Mouse (Mus musculus): Measurements from ENCODE around the gene Arhgap5. TPM values are rescaled to one million over a fixed set of nuclear protein-coding genes. Genes with fewer than 3 reads are reported as not detected.
A peak's percentile ranks its signal among the peaks of the same experiment; 100 is the strongest.

Gene Arhgap5
- polyA plus RNA-seq, 1 experiment from 2014 or later, result 10.6 TPM

DNA sequence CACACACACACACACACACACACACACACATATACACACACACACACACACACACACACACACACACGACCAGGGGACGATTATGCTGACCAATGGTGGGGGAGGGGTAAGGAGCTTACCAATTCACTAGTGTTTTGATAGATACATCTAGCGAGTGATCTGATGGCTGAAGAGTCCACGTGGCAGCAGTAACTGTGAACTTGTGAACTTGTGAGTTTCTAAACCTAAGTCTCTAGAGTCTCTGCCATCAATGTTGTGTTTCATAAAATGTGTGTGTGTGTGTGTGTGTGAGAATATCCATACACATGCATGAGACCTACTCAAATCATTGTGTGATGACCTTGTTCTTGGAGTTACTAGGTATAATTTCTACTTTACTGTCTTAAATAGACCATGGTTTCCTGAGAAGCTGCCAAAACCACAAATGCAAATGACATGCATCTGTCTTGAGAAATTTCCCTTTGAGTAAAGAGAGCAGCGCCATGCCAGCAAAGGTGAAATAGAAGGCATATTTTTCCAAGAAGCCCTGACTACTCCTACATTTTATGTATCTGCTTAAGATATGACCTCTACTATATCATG lies 21.7 kb upstream of the Arhgap5 start:
- no peak overlapping the region for H3K4me2 ChIP-seq (ENCODE audit: low read depth, low read length)
- no peaks in the 10 kb centered on the region for H3K27me3 ChIP-seq (ENCODE audit: control insufficient read depth, insufficient read depth, low read depth, low read length)
- H3K4me1 ChIP-seq (ENCODE audit: control insufficient read depth, low read depth, low read length), result no peaks in the 10 kb centered on the region
- no peak overlapping the region for H3K27ac ChIP-seq (ENCODE audit: low read length)
- no peak overlapping the region for H3K4me3 ChIP-seq (ENCODE audit: low read depth, low read length)
- ATAC-seq (ENCODE audit: low read depth), result no peak
- WGBS (ENCODE audit: insufficient replicate concordance), result 45% methylated on average over 5 of the region's 5 CpGs
- no peaks in the 10 kb centered on the region for H3K36me3 ChIP-seq (ENCODE audit: control insufficient read depth, insufficient read depth)
- no peaks in the 10 kb centered on the region for H3K9me3 ChIP-seq (replicated peaks; ENCODE audit: control insufficient read depth, low read length)
- H3K9ac ChIP-seq (ENCODE audit: low read depth, low read length), result no peak overlapping the region

GRCm38 (mm10) chr12:52483219-52483618 lies 20.6 kb upstream of the Arhgap5 start:
- H3K4me1 ChIP-seq (ENCODE audit: control insufficient read depth, low read depth, low read length), result no peaks in the 10 kb centered on the region
- H3K27ac ChIP-seq (ENCODE audit: low read length), result no peak overlapping the region
- ATAC-seq (ENCODE audit: low read depth), result no peak
- WGBS (ENCODE audit: insufficient replicate concordance), result 86% methylated on average over 9 of the region's 9 CpGs
- H3K4me2 ChIP-seq (ENCODE audit: low read depth, low read length), result no peak overlapping the region
- no peak overlapping the region for H3K4me3 ChIP-seq (ENCODE audit: low read depth, low read length)
- H3K9ac ChIP-seq (ENCODE audit: low read depth, low read length), result no peak overlapping the region
- H3K27me3 ChIP-seq (ENCODE audit: control insufficient read depth, insufficient read depth, low read depth, low read length), result no peaks in the 10 kb centered on the region
- H3K9me3 ChIP-seq (replicated peaks; ENCODE audit: control insufficient read depth, low read length), result no peaks in the 10 kb centered on the region
- no peaks in the 10 kb centered on the region for H3K36me3 ChIP-seq (ENCODE audit: control insufficient read depth, insufficient read depth)

- no peaks in the 10 kb centered on the region for H3K9me3 ChIP-seq (replicated peaks; ENCODE audit: control insufficient read depth, low read length)
- ATAC-seq (ENCODE audit: low read depth), result no peak
- WGBS (ENCODE audit: insufficient replicate concordance), result 43% methylated on average over 15 of the region's 15 CpGs
Measured at GRCm38 (mm10) chr12:52488266-52488975, 15.4 kb upstream of the Arhgap5 start.

GRCm38 (mm10) chr12:52493281-52493681 lies 10.5 kb upstream of the Arhgap5 start:
- Histone ChIP-seq H3K27me3 (ENCODE audit: control insufficient read depth, insufficient read depth, low read depth, low read length) (no peaks in the 10 kb centered on the region), H3K4me3 (ENCODE audit: low read depth, low read length) (no peak overlapping the region)
- ATAC-seq (ENCODE audit: low read depth), result no peak

More at GRCm38 (mm10) chr12:52488266-52488975, 15.4 kb upstream of the Arhgap5 start:
- H3K36me3 ChIP-seq (ENCODE audit: control insufficient read depth, insufficient read depth), result no peaks in the 10 kb centered on the region
- H3K4me2 ChIP-seq (ENCODE audit: low read depth, low read length), result no peak overlapping the region
- no peaks in the 10 kb centered on the region for H3K27me3 ChIP-seq (ENCODE audit: control insufficient read depth, insufficient read depth, low read depth, low read length)
- H3K9ac ChIP-seq (ENCODE audit: low read depth, low read length), result no peak overlapping the region
- no peak overlapping the region for H3K27ac ChIP-seq (ENCODE audit: low read length)
- H3K4me3 ChIP-seq (ENCODE audit: low read depth, low read length), result no peak overlapping the region
- no peaks in the 10 kb centered on the region for H3K4me1 ChIP-seq (ENCODE audit: control insufficient read depth, low read depth, low read length)

GRCm38 (mm10) chr12:52497209-52497608 lies 6.6 kb upstream of the Arhgap5 start:
- no peak overlapping the region for H3K4me3 ChIP-seq (ENCODE audit: low read depth, low read length)
- no peak overlapping the region for H3K9ac ChIP-seq (ENCODE audit: low read depth, low read length)
- no peaks in the 10 kb centered on the region for H3K27me3 ChIP-seq (ENCODE audit: control insufficient read depth, insufficient read depth, low read depth, low read length)
- H3K27ac ChIP-seq (ENCODE audit: low read length), result no peak overlapping the region
- no peaks in the 10 kb centered on the region for H3K9me3 ChIP-seq (replicated peaks; ENCODE audit: control insufficient read depth, low read length)
- no peak for ATAC-seq (ENCODE audit: low read depth)
- no peaks in the 10 kb centered on the region for H3K36me3 ChIP-seq (ENCODE audit: control insufficient read depth, insufficient read depth)
- 60% methylated on average over 3 of the region's 3 CpGs for WGBS (ENCODE audit: insufficient replicate concordance)
- H3K4me2 ChIP-seq (ENCODE audit: low read depth, low read length), result no peak overlapping the region
- H3K4me1 ChIP-seq (ENCODE audit: control insufficient read depth, low read depth, low read length), result no peaks in the 10 kb centered on the region

More at GRCm38 (mm10) chr12:52493281-52493681, 10.5 kb upstream of the Arhgap5 start:
- Histone ChIP-seq H3K36me3 (ENCODE audit: control insufficient read depth, insufficient read depth) (no peaks in the 10 kb centered on the region), H3K27ac (ENCODE audit: low read length) (no peak overlapping the region), H3K9me3 (replicated peaks; ENCODE audit: control insufficient read depth, low read length) (no peaks in the 10 kb centered on the region), H3K4me2 (ENCODE audit: low read depth, low read length) (no peak overlapping the region), H3K4me1 (ENCODE audit: control insufficient read depth, low read depth, low read length) (no peaks in the 10 kb centered on the region), H3K9ac (ENCODE audit: low read depth, low read length) (no peak overlapping the region)
- WGBS (ENCODE audit: insufficient replicate concordance), result 60% methylated on average over 6 of the region's 6 CpGs

GRCm38 (mm10) chr12:52500915-52501833 lies 2.6 kb upstream of the Arhgap5 start:
- Histone ChIP-seq H3K9me3 (replicated peaks; ENCODE audit: control insufficient read depth, low read length) (no peaks in the 10 kb centered on the region), H3K27ac (ENCODE audit: low read length) (no peak overlapping the region), H3K9ac (ENCODE audit: low read depth, low read length) (no peak overlapping the region), H3K27me3 (ENCODE audit: control insufficient read depth, insufficient read depth, low read depth, low read length) (peaks cover 7% of the 10 kb centered on the region), H3K4me3 (ENCODE audit: low read depth, low read length) (no peak overlapping the region), H3K4me2 (ENCODE audit: low read depth, low read length) (no peak overlapping the region), H3K36me3 (ENCODE audit: control insufficient read depth, insufficient read depth) (no peaks in the 10 kb centered on the region), H3K4me1 (ENCODE audit: control insufficient read depth, low read depth, low read length) (no peaks in the 10 kb centered on the region; the same call in 1 of the 2 replicates)
- ATAC-seq (ENCODE audit: low read depth), result no peak
- 45% methylated on average over 8 of the region's 8 CpGs for WGBS (ENCODE audit: insufficient replicate concordance)

DNA sequence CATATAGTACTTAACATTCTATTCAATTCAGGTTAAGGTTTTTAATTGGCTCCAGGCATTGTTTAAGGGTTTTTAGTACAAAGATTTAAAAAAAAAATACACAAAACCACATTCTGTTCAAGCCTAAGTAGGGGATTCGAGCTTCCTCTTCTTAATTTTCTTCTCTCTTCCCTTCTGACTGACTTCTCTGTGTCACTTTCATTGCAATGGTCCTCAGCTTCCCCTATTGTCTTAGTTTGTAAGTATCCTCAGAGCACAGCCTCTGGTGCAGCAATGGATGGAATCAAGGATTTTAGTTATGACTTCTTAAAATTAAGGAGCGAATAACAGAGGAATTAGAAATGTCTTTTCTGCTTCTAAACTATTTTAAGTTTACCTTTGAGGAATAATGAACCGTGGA lies 1.6 kb upstream of the Arhgap5 start:
- WGBS (ENCODE audit: insufficient replicate concordance), result 42% methylated on average over 3 of the region's 3 CpGs

DNA sequence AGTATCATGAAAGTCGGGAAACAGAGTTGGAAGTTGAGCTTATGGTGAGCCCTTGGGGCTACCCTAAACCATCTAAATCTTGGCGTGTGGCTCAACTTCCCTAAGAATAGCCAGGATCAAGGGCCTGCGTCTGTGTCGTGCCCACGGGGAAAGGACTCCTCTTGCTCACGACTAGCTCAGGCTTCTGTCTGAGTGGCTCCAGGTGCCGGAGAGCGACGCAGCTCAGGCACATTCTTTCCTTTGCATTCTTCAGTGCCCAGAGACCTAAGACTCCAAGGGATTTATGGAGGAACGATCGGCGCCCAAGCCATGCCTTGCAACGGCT lies 679 bp upstream of the Arhgap5 start:
- Histone ChIP-seq H3K9ac (ENCODE audit: low read depth, low read length) (peak overlapping the region; percentile 32; the same call in 1 of the 2 replicates), H3K4me2 (ENCODE audit: low read depth, low read length) (peak overlapping the region; percentile 90), H3K36me3 (ENCODE audit: control insufficient read depth, insufficient read depth) (no peaks in the 10 kb centered on the region), H3K4me1 (ENCODE audit: control insufficient read depth, low read depth, low read length) (no peaks in the 10 kb centered on the region; the same call in 1 of the 2 replicates), H3K9me3 (replicated peaks; ENCODE audit: control insufficient read depth, low read length) (no peaks in the 10 kb centered on the region), H3K27me3 (ENCODE audit: control insufficient read depth, insufficient read depth, low read depth, low read length) (peaks cover 7% of the 10 kb centered on the region), H3K4me3 (ENCODE audit: low read depth, low read length) (peak overlapping the region; percentile 83), H3K27ac (ENCODE audit: low read length) (peak overlapping the region; percentile 87)
- under 1% methylated on average over 13 of the region's 13 CpGs for WGBS (ENCODE audit: insufficient replicate concordance)
- ATAC-seq (ENCODE audit: low read depth), result no peak

More for the DNA sequence above, 1.6 kb upstream of the Arhgap5 start:
- peaks cover 7% of the 10 kb centered on the region for H3K27me3 ChIP-seq (ENCODE audit: control insufficient read depth, insufficient read depth, low read depth, low read length)
- H3K4me3 ChIP-seq (ENCODE audit: low read depth, low read length), result no peak overlapping the region
- H3K4me1 ChIP-seq (ENCODE audit: control insufficient read depth, low read depth, low read length), result no peaks in the 10 kb centered on the region; the same call in 1 of the 2 replicates
- H3K4me2 ChIP-seq (ENCODE audit: low read depth, low read length), result no peak overlapping the region
- no peaks in the 10 kb centered on the region for H3K9me3 ChIP-seq (replicated peaks; ENCODE audit: control insufficient read depth, low read length)
- H3K9ac ChIP-seq (ENCODE audit: low read depth, low read length), result no peak overlapping the region
- no peak overlapping the region for H3K27ac ChIP-seq (ENCODE audit: low read length)
- no peaks in the 10 kb centered on the region for H3K36me3 ChIP-seq (ENCODE audit: control insufficient read depth, insufficient read depth)
- ATAC-seq (ENCODE audit: low read depth), result no peak
